Mouse (Mus musculus) lung, postnatal 36 days (tissue): ENCODE results near the gene Iqcg.

Source experiments
- DNase-seq: peaks from one replicate; pipeline ENCODE4 v3.0.0; 2022; ENCODE audit warnings: mixed read lengths

The Iqcg gene

GRCm38 (mm10) chr16:33049809-33050208 lies 6.2 kb downstream of the Iqcg start:
- DNase-seq: no peak

GRCm38 (mm10) chr16:33048686-33049085 lies 7.3 kb downstream of the Iqcg start:
- DNase-seq: no peak

GRCm38 (mm10) chr16:33048004-33048403 lies 8.0 kb downstream of the Iqcg start:
- DNase-seq: no peak

GRCm38 (mm10) chr16:33043268-33043667 lies 12.8 kb downstream of the Iqcg start:
- no peak for DNase-seq

- DNase-seq: no peak
Observed at GRCm38 (mm10) chr16:33042682-33043081, 13.3 kb downstream of the Iqcg start.

GRCm38 (mm10) chr16:33036006-33036405 lies 20.0 kb downstream of the Iqcg start:
- DNase-seq: peak; percentile 17

- DNase-seq: no peak
Observed at GRCm38 (mm10) chr16:33026357-33026756, 29.7 kb downstream of the Iqcg start.

GRCm38 (mm10) chr16:33024456-33025104 lies 31.4 kb downstream of the Iqcg start:
- no peak for DNase-seq

- peak; percentile 93 for DNase-seq
Observed at GRCm38 (mm10) chr16:33023750-33024149, 32.3 kb downstream of the Iqcg start.

GRCm38 (mm10) chr16:33021381-33021780 lies 34.6 kb downstream of the Iqcg start:
- DNase-seq: peak; percentile 64

- DNase-seq: no peak
Observed at GRCm38 (mm10) chr16:33019117-33019770, 36.8 kb downstream of the Iqcg start.

GRCm38 (mm10) chr16:33017677-33018349 lies 38.2 kb downstream of the Iqcg start:
- DNase-seq: peak; percentile 24

GRCm38 (mm10) chr16:33015986-33016385 lies 40.0 kb downstream of the Iqcg start:
- no peak for DNase-seq

GRCm38 (mm10) chr16:33015396-33015907 lies 40.6 kb downstream of the Iqcg start:
- no peak for DNase-seq

GRCm38 (mm10) chr16:33014921-33015320 lies 41.1 kb downstream of the Iqcg start:
- DNase-seq: no peak

GRCm38 (mm10) chr16:33013801-33014200 lies 42.2 kb downstream of the Iqcg start:
- no peak for DNase-seq

- DNase-seq: no peak
Observed at GRCm38 (mm10) chr16:33010166-33010565, 45.9 kb downstream of the Iqcg start.

GRCm38 (mm10) chr16:33007436-33007835 lies 48.6 kb downstream of the Iqcg start:
- no peak for DNase-seq

- no peak for DNase-seq
Observed at GRCm38 (mm10) chr16:33006888-33007287, 49.1 kb downstream of the Iqcg start.

- peak; percentile 83 for DNase-seq
Observed at GRCm38 (mm10) chr16:33005216-33005615, 50.8 kb downstream of the Iqcg start.

- no peak for DNase-seq
Observed at GRCm38 (mm10) chr16:32992158-32992557, 63.9 kb downstream of the Iqcg start.

GRCm38 (mm10) chr16:32984631-32985030 lies 71.4 kb downstream of the Iqcg start:
- DNase-seq: peak; percentile 71

- no peak for DNase-seq
Observed at GRCm38 (mm10) chr16:32981405-32981804, 74.6 kb downstream of the Iqcg start.

- no peak for DNase-seq
Observed at GRCm38 (mm10) chr16:32980227-32980626, 75.8 kb downstream of the Iqcg start.
